Mouse (Mus musculus): ENCODE data around the gene E030018B13Rik.

GRCm38 (mm10) chr7:63932461-63932860, 15.8 kb downstream of the E030018B13Rik start:
- TF ChIP-seq CTCF (IDR thresholded peaks at IDR 0.05): no peak
- 0 out of 2 replicates have a peak, but pooled peaks have one; percentile 12 for TF ChIP-seq POLR2A (IDR thresholded peaks at IDR 0.05; ENCODE audit: insufficient read depth, low read depth, low read length)

Measured in heart, adult 2 months (tissue).